Mouse (Mus musculus): ENCODE results near the gene Kctd2. TPM values are rescaled to one million over a fixed set of nuclear protein-coding genes. Genes with fewer than 3 reads are reported as not detected.

Gene Kctd2
- 5.7 and 10.2 TPM in 2 replicates for polyA plus RNA-seq (2015; fragmentation: Nextera tagmentation; extraction: Ambion mirVana)

DNA sequence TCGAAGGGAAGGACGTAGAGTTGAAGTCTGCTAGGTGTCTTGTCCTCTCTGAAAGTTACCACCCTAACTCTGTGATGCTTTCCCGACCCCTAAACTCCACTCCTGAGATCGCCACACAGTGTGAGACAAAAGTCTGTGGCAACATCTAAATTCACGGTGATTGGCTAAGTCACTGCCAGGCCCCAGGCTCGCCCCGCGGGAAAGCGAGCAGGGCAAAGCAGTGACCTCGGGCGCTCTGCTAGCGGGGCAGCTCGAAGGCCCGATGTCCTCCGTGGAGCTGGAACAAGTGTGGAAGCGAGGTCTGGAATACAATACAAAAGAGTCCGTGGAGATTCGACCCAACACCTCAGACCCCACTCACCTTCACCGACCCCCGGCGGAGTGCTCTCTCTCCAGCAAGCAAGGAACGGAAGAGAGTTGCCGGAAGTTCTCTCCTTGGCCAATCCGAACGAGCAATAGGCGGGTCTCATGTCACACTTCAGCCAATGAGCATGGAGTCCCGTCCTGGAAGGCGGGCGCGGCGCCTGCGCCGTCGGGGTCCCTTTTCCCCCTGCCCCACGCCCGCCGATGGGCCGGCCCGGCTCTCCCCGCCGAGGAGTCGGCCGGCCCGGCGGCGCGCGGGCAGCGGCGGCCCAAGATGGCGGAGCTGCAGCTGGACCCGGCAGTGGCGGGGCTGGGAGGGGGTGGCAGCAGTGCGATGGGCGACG lies at the start of gene Kctd2, which contains the start of gene Atp5h:
TSS of gene Kctd2 (plus strand) at position 598 of the 707 bp plus-strand sequence.
TSS of gene Atp5h (minus strand) at position 432 of the 707 bp plus-strand sequence.
- peaks cover 15% of the 10 kb centered on the region for H3K36me3 ChIP-seq (ENCODE audit: control insufficient read depth, insufficient read depth, low read length)
- WGBS: under 1% methylated on average over 40 of the region's 56 CpGs
- peak within 1 kb of the TSS; percentile 95 for H3K4me2 ChIP-seq (ENCODE audit: low read length)

DNA sequence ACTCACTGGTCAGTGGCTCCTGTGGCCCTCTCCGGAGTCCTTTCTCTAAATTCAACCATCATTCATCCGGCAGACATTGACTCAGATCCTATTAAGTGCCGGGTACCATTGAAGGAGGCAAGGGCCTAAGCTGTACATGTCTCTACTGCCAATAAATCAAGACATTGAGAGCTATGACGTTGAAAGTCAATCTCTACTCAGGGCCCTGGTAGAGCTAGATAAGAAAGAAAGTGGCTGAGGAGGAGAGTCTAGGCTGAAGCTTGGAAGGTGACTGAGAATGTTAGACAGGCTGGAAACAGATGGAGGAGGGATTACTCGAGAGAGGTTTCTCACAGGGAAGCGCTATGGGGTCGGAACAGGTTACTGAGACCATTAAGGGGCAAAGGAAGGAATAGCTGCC lies 49.6 kb upstream of the Kctd2 start:
- no peak overlapping the region for H3K27ac ChIP-seq (ENCODE audit: low read depth, low read length)
- no peaks in the 10 kb centered on the region for H3K9me3 ChIP-seq (ENCODE audit: control insufficient read depth, low read length)
- H3K4me1 ChIP-seq (ENCODE audit: control insufficient read depth, insufficient read depth, low read depth, low read length): peaks cover 26% of the 10 kb centered on the region
- no peaks in the 10 kb centered on the region for H3K27me3 ChIP-seq (replicated peaks; ENCODE audit: control insufficient read depth, insufficient read depth, low read length)
- H3K4me2 ChIP-seq (ENCODE audit: low read length): no peak overlapping the region
- WGBS: 52% methylated on average over 7 of the region's 7 CpGs
- ATAC-seq: no peak
- H3K4me3 ChIP-seq (ENCODE audit: low read length): no peak overlapping the region
- no peak overlapping the region for H3K9ac ChIP-seq (ENCODE audit: low read depth, low read length)
- no peaks in the 10 kb centered on the region for H3K36me3 ChIP-seq (ENCODE audit: control insufficient read depth, insufficient read depth, low read length)

More for the DNA sequence above, at the start of gene Kctd2, which contains the start of gene Atp5h:
- Histone ChIP-seq H3K9ac (ENCODE audit: low read depth, low read length) (peak within 1 kb of the TSS; percentile 95), H3K4me3 (ENCODE audit: low read length) (peak within 1 kb of the TSS; percentile 84), H3K27ac (ENCODE audit: low read depth, low read length) (peak within 1 kb of the TSS; percentile 89), H3K27me3 (replicated peaks; ENCODE audit: control insufficient read depth, insufficient read depth, low read length) (no peaks in the 10 kb centered on the region), H3K9me3 (ENCODE audit: control insufficient read depth, low read length) (no peaks in the 10 kb centered on the region), H3K4me1 (ENCODE audit: control insufficient read depth, insufficient read depth, low read depth, low read length) (peaks cover 23% of the 10 kb centered on the region)
- peak; percentile 98 for ATAC-seq

DNA sequence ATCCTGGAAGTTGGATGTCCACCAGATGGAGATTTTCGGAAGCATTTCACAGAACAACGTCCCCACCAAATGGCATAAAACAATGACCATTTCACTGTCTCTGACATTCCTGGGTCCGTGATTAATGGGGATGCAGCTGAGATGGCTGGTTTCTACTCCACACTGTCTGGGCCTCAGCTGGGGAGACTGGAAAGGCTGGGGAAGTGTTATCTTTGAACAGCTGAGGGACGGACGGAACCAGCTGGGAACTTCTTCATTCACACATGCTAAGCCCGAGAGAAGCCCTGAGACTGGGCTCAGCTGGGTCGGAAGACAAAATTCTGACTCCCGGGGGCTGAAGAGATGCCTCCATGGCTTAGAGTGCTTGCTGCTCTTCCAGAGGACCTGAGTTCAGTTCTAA lies 48.6 kb upstream of the Kctd2 start:
- no peak overlapping the region for H3K9ac ChIP-seq (ENCODE audit: low read depth, low read length)
- 56% methylated on average over 8 of the region's 8 CpGs for WGBS
- H3K4me2 ChIP-seq (ENCODE audit: low read length): no peak overlapping the region
- ATAC-seq: no peak
- H3K27me3 ChIP-seq (replicated peaks; ENCODE audit: control insufficient read depth, insufficient read depth, low read length): peaks cover 4% of the 10 kb centered on the region
- H3K9me3 ChIP-seq (ENCODE audit: control insufficient read depth, low read length): no peaks in the 10 kb centered on the region
- H3K36me3 ChIP-seq (ENCODE audit: control insufficient read depth, insufficient read depth, low read length): no peaks in the 10 kb centered on the region
- H3K4me1 ChIP-seq (ENCODE audit: control insufficient read depth, insufficient read depth, low read depth, low read length): peaks cover 16% of the 10 kb centered on the region
- no peak overlapping the region for H3K27ac ChIP-seq (ENCODE audit: low read depth, low read length)
- no peak overlapping the region for H3K4me3 ChIP-seq (ENCODE audit: low read length)

DNA sequence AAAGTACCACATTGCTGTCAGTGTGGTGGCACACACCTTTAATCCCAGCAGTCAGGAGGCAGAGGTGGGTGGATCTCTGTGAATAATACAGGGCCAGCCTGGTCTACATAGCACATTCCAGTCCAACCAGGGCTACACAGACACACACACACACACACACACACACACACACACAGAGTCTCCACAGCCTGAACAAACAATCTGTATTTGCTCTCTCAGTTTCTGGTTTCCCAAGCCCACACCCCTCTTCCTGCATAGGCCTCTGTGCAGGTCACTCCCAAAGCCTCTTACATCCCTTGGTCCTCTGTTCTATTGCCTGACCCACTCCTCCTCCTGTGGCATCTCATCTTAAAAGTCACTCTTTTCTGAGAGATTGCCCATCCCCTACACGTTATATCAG lies 47.9 kb upstream of the Kctd2 start:
- H3K4me1 ChIP-seq (ENCODE audit: control insufficient read depth, insufficient read depth, low read depth, low read length): peaks cover 12% of the 10 kb centered on the region
- peaks cover 4% of the 10 kb centered on the region for H3K27me3 ChIP-seq (replicated peaks; ENCODE audit: control insufficient read depth, insufficient read depth, low read length)
- no peak overlapping the region for H3K4me2 ChIP-seq (ENCODE audit: low read length)
- H3K9me3 ChIP-seq (ENCODE audit: control insufficient read depth, low read length): no peaks in the 10 kb centered on the region
- H3K9ac ChIP-seq (ENCODE audit: low read depth, low read length): no peak overlapping the region
- no peak overlapping the region for H3K4me3 ChIP-seq (ENCODE audit: low read length)
- ATAC-seq: no peak
- no peaks in the 10 kb centered on the region for H3K36me3 ChIP-seq (ENCODE audit: control insufficient read depth, insufficient read depth, low read length)
- 74% methylated on average over 1 of the region's 1 CpGs for WGBS
- no peak overlapping the region for H3K27ac ChIP-seq (ENCODE audit: low read depth, low read length)

DNA sequence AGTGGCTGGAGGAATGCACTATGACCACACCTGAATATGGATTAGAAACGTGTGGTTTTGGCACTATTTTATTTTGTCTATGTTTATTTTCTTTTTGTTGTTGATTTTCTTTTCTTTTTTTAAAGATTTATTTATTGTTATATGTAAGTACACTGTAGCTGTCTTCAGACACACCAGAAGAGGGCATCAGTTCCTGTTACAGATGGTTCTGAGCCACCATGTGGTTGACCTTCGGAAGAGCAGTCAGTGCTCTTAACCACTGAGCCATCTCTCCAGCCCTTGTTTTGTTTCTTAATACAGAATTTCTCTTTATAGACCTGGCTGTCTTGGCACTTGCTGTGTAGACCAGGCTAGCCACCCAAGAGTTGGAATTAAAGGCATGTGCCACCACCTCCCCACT lies 47.2 kb upstream of the Kctd2 start:
- Histone ChIP-seq H3K9ac (ENCODE audit: low read depth, low read length) (no peak overlapping the region), H3K36me3 (ENCODE audit: control insufficient read depth, insufficient read depth, low read length) (no peaks in the 10 kb centered on the region), H3K4me3 (ENCODE audit: low read length) (no peak overlapping the region), H3K27ac (ENCODE audit: low read depth, low read length) (no peak overlapping the region), H3K4me2 (ENCODE audit: low read length) (no peak overlapping the region), H3K4me1 (ENCODE audit: control insufficient read depth, insufficient read depth, low read depth, low read length) (peaks cover 12% of the 10 kb centered on the region), H3K27me3 (replicated peaks; ENCODE audit: control insufficient read depth, insufficient read depth, low read length) (peaks cover 4% of the 10 kb centered on the region), H3K9me3 (ENCODE audit: control insufficient read depth, low read length) (no peaks in the 10 kb centered on the region)
- 49% methylated on average over 2 of the region's 2 CpGs for WGBS
- no peak for ATAC-seq

DNA sequence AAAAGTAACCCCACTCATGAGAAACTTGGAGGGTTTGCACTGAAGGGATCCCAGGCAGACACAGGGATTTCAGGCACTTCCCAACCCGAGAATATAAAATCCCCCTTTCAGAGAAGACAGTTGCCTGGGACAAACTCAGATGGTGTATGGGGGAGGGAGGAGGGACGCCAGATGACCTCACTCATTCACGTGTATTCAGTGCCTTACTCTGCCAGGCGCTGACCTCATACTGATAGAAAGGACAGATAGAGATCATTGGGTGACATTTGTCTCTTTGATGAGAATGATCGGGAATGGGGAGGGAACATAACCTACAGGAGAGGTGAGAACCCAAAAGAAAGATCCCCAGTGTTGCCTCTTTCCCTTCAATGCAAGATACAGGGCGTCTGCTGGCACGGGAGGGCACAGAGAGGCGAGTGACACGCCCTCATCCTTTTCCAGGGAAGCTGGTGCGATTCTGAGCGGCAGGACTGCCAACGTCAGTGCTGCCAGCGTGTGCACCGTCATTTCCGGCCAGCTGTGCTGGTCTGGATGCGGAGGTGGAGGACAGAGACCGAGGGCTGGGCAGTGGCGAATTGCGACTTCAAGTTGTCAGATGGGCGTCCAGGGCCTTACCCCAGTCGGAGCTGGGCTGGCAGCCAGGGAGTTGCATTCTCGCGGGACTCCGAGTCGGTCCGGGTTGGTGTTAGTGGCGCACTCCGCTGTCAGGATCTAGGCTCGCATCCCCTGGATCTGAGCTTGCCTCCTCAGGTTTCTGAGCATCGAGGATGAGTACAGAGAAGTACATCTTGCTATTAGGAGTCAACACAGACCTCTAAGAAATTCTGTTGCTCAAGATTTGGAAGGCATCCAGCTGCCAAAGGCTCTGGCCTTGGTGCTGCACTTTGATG lies 45.9 kb upstream of the Kctd2 start:
- H3K4me1 ChIP-seq (ENCODE audit: control insufficient read depth, insufficient read depth, low read depth, low read length): peaks cover 12% of the 10 kb centered on the region
- under 1% methylated on average over 28 of the region's 30 CpGs for WGBS
- peak overlapping the region; percentile 75 for H3K4me2 ChIP-seq (ENCODE audit: low read length)
- H3K36me3 ChIP-seq (ENCODE audit: control insufficient read depth, insufficient read depth, low read length): no peaks in the 10 kb centered on the region
- H3K4me3 ChIP-seq (ENCODE audit: low read length): peak overlapping the region; percentile 46
- peak; percentile 86 for ATAC-seq
- H3K27me3 ChIP-seq (replicated peaks; ENCODE audit: control insufficient read depth, insufficient read depth, low read length): peaks cover 4% of the 10 kb centered on the region
- H3K27ac ChIP-seq (ENCODE audit: low read depth, low read length): peak overlapping the region; percentile 76
- H3K9me3 ChIP-seq (ENCODE audit: control insufficient read depth, low read length): no peaks in the 10 kb centered on the region
- H3K9ac ChIP-seq (ENCODE audit: low read depth, low read length): peak overlapping the region; percentile 71

DNA sequence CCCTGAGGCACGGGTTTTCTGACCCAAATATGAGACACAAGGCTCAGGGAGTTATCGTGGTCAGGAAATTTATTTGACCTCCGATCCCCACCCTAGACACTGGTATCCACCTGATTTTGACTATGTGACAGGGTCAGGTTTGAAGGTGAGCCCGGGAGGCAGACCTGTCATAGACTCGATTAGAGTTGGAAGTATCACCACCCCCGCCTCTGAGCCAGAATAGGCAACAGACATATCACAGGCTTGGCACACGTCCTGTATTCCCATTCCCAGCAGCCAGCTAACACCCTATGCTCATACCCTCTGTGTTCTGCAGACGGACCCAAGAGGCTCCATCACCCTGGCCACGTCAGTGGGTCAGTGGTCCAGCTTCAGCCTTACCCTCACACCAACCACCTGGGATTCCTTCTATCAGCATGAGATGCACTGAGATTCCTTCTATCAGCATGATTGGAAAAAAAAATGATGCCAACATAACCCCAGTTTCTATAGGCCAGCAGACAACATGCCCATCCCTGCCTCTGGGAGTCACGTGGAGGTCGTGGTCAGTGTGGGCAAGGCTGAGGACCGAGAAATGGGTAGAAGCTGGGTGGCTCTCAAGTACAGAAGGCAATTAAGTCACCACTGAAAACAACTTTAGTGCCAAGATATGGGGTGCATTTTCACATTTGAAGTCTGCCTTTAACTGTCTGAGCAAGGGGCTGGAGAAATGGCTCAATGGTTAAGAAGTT lies 45.1 kb upstream of the Kctd2 start:
- Histone ChIP-seq H3K4me2 (ENCODE audit: low read length) (peak overlapping the region; percentile 75), H3K4me1 (ENCODE audit: control insufficient read depth, insufficient read depth, low read depth, low read length) (peaks cover 12% of the 10 kb centered on the region), H3K27ac (ENCODE audit: low read depth, low read length) (peak overlapping the region; percentile 76), H3K9me3 (ENCODE audit: control insufficient read depth, low read length) (no peaks in the 10 kb centered on the region), H3K36me3 (ENCODE audit: control insufficient read depth, insufficient read depth, low read length) (no peaks in the 10 kb centered on the region), H3K9ac (ENCODE audit: low read depth, low read length) (peak overlapping the region; percentile 71), H3K4me3 (ENCODE audit: low read length) (peak overlapping the region; percentile 46), H3K27me3 (replicated peaks; ENCODE audit: control insufficient read depth, insufficient read depth, low read length) (peaks cover 4% of the 10 kb centered on the region)
- 65% methylated on average over 12 of the region's 12 CpGs for WGBS
- peak; percentile 19; the same call in 1 of the 2 replicates for ATAC-seq

DNA sequence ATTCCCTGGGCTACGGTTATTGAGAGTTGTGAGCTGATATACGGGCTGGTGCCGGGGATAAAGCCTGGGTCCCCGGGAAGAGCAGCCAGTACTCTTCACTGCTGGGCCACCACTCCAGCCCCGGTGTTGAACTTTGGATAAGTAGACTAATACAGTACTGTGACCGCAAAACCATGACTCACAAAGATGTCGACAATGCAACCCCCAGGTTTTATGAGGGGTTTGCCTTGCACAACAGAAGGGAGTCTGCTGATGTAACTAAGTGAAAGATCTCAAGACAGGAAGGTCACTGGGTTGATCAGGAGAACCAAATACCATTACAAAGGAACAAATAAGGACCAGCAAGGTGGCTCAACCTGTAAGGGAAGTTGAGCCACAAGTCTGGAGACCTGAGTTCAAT lies 43.2 kb upstream of the Kctd2 start:
- H3K36me3 ChIP-seq (ENCODE audit: control insufficient read depth, insufficient read depth, low read length): no peaks in the 10 kb centered on the region
- H3K4me2 ChIP-seq (ENCODE audit: low read length): no peak overlapping the region
- no peaks in the 10 kb centered on the region for H3K9me3 ChIP-seq (ENCODE audit: control insufficient read depth, low read length)
- no peak overlapping the region for H3K27ac ChIP-seq (ENCODE audit: low read depth, low read length)
- no peak for ATAC-seq
- no peak overlapping the region for H3K9ac ChIP-seq (ENCODE audit: low read depth, low read length)
- peaks cover 14% of the 10 kb centered on the region for H3K4me1 ChIP-seq (ENCODE audit: control insufficient read depth, insufficient read depth, low read depth, low read length)
- WGBS: 67% methylated on average over 7 of the region's 7 CpGs
- peaks cover 4% of the 10 kb centered on the region for H3K27me3 ChIP-seq (replicated peaks; ENCODE audit: control insufficient read depth, insufficient read depth, low read length)
- H3K4me3 ChIP-seq (ENCODE audit: low read length): no peak overlapping the region
